Mouse (Mus musculus) hindbrain, embryonic 14.5 days (tissue): Measurements from ENCODE around the gene Anxa6. TPM values are rescaled to one million over a fixed set of nuclear protein-coding genes. Genes with fewer than 3 reads are reported as not detected.
A peak's percentile ranks its signal among the peaks of the same experiment; 100 is the strongest.

Experiments used
- ATAC-seq: fragments of 200-750 bp; cut with Nextera tagmentation; 2 replicates; pipeline ENCODE4 v1.8.0; 2017; ENCODE audit warnings: moderate number of reproducible peaks, mild to moderate bottlenecking, moderate TSS enrichment, moderate library complexity; ENCODE audit not compliant: low FRiP score
- DNase-seq: peaks from one replicate; pipeline ENCODE4 v3.0.0-alpha.2; 2015; ENCODE audit warnings: low spot score
- H3K27ac ChIP-seq: fragments of 300-500 bp; sonication (generic); 2 replicates; pipeline ENCODE4 v1.5.1; 2014; ENCODE audit warnings: mild to moderate bottlenecking, moderate library complexity
- H3K27me3 ChIP-seq: fragments of 300-500 bp; sonication (generic); 2 replicates; pipeline ENCODE4 v1.6.1; 2014; ENCODE audit warnings: mild to moderate bottlenecking, low read length, mixed read lengths; ENCODE audit not compliant: control insufficient read depth, insufficient read depth
- H3K36me3 ChIP-seq: fragments of 300-500 bp; sonication (generic); replicated peaks from 2 replicates; pipeline ENCODE4 v1.6.1; 2014; ENCODE audit not compliant: control insufficient read depth, insufficient read depth
- H3K4me1 ChIP-seq: fragments of 300-500 bp; sonication (generic); replicated peaks from 2 replicates; pipeline ENCODE4 v1.6.1; 2014; ENCODE audit warnings: antibody characterized with exemption, low read length, mixed read lengths; ENCODE audit not compliant: control insufficient read depth, insufficient read depth
- H3K4me2 ChIP-seq: fragments of 300-500 bp; sonication (generic); replicated peaks from 2 replicates; pipeline ENCODE4 v1.6.1; 2014; ENCODE audit warnings: mild to moderate bottlenecking, moderate library complexity
- H3K4me3 ChIP-seq: fragments of 300-500 bp; sonication (generic); replicated peaks from 2 replicates; pipeline ENCODE4 v1.5.1; 2014; ENCODE audit warnings: mild to moderate bottlenecking, low read length
- H3K9ac ChIP-seq: fragments of 300-500 bp; sonication (generic); 2 replicates; pipeline ENCODE4 v1.6.1; 2014
- H3K9me3 ChIP-seq: fragments of 300-500 bp; sonication (generic); 2 replicates; pipeline ENCODE4 v1.6.1; 2016; ENCODE audit warnings: low read length; ENCODE audit not compliant: control insufficient read depth
- WGBS: fragments of 180-500 bp; shearing (Covaris S2); extraction: QIAGEN DNeasy Blood & Tissue Kit; methylation state at CpG from one replicate; pipeline ENCODE4 v1.1.7; 2014; 5-methylcytosine and 5-hydroxymethylcytosine counted together
- polyA plus RNA-seq: library from polyadenylated mRNA; unstranded; fragments of >200 nt; fragmentation: Nextera tagmentation; extraction: Ambion mirVana; gene quantifications from 2 replicates; pipeline ENCODE4 v1.2.1, GENCODE M21; 2014

Gene Anxa6
- polyA plus RNA-seq, 1 experiment from 2014 or later, result 68.9 TPM

- no peak overlapping the region for H3K9ac ChIP-seq
- no peaks in the 10 kb centered on the region for H3K27me3 ChIP-seq
- H3K4me1 ChIP-seq, result peaks cover 46% of the 10 kb centered on the region
- peak overlapping the region; percentile 90 for H3K27ac ChIP-seq
- ATAC-seq (0 out of 2 replicates have a peak, but pooled peaks have one; percentile 12), DNase-seq (no peak)
- H3K9me3 ChIP-seq, result no peaks in the 10 kb centered on the region
- peak overlapping the region; percentile 3; the same call in 1 of the 2 replicates for H3K4me2 ChIP-seq
- no peak overlapping the region for H3K4me3 ChIP-seq
- 66% methylated on average over 5 of the region's 5 CpGs for WGBS
- no peaks in the 10 kb centered on the region for H3K36me3 ChIP-seq
Measured at GRCm38 (mm10) chr11:55022508-55022907, 10.7 kb downstream of the Anxa6 start.

- ATAC-seq, result no peak
- H3K27me3 ChIP-seq, result no peaks in the 10 kb centered on the region
- no peaks in the 10 kb centered on the region for H3K9me3 ChIP-seq
- H3K27ac ChIP-seq, result peak overlapping the region; percentile 90; the same call in 1 of the 2 replicates
- no peak overlapping the region for H3K9ac ChIP-seq
- WGBS, result 69% methylated on average over 6 of the region's 6 CpGs
- H3K4me3 ChIP-seq, result no peak overlapping the region
- no peak overlapping the region for H3K4me2 ChIP-seq
- DNase-seq, result no peak
- H3K36me3 ChIP-seq, result no peaks in the 10 kb centered on the region
- peaks cover 42% of the 10 kb centered on the region for H3K4me1 ChIP-seq
Measured at GRCm38 (mm10) chr11:55021859-55022258, 11.4 kb downstream of the Anxa6 start.

- H3K9me3 ChIP-seq, result no peaks in the 10 kb centered on the region
- no peak overlapping the region for H3K4me3 ChIP-seq
- no peak overlapping the region for H3K9ac ChIP-seq
- ATAC-seq (no peak), DNase-seq (no peak)
- no peaks in the 10 kb centered on the region for H3K36me3 ChIP-seq
- no peak overlapping the region for H3K4me2 ChIP-seq
- H3K27ac ChIP-seq, result 0 out of 2 replicates have a peak overlapping the region, but pooled peaks have one; percentile 90
- H3K27me3 ChIP-seq, result no peaks in the 10 kb centered on the region
- peaks cover 40% of the 10 kb centered on the region for H3K4me1 ChIP-seq
Measured at GRCm38 (mm10) chr11:55021458-55021857, 11.8 kb downstream of the Anxa6 start.

GRCm38 (mm10) chr11:55019711-55020110, 13.5 kb downstream of the Anxa6 start:
- Histone ChIP-seq H3K4me1 (peaks cover 42% of the 10 kb centered on the region), H3K27ac (no peak overlapping the region), H3K4me2 (no peak overlapping the region), H3K36me3 (no peaks in the 10 kb centered on the region), H3K4me3 (no peak overlapping the region), H3K27me3 (no peaks in the 10 kb centered on the region), H3K9me3 (no peaks in the 10 kb centered on the region), H3K9ac (no peak overlapping the region)
- no peak for DNase-seq
- ATAC-seq, result no peak
- 80% methylated on average over 2 of the region's 2 CpGs for WGBS

GRCm38 (mm10) chr11:55018034-55018433, 15.2 kb downstream of the Anxa6 start:
- DNase-seq (no peak), ATAC-seq (no peak)
- no peaks in the 10 kb centered on the region for H3K27me3 ChIP-seq
- H3K4me1 ChIP-seq, result peaks cover 26% of the 10 kb centered on the region
- no peak overlapping the region for H3K4me3 ChIP-seq
- H3K9ac ChIP-seq, result no peak overlapping the region
- 76% methylated on average over 6 of the region's 6 CpGs for WGBS
- no peaks in the 10 kb centered on the region for H3K9me3 ChIP-seq
- H3K27ac ChIP-seq, result no peak overlapping the region
- no peak overlapping the region for H3K4me2 ChIP-seq
- H3K36me3 ChIP-seq, result no peaks in the 10 kb centered on the region

- WGBS, result 73% methylated on average over 2 of the region's 2 CpGs
- no peaks in the 10 kb centered on the region for H3K36me3 ChIP-seq
- peaks cover 17% of the 10 kb centered on the region for H3K4me1 ChIP-seq
- DNase-seq (no peak), ATAC-seq (no peak)
- no peak overlapping the region for H3K9ac ChIP-seq
- no peak overlapping the region for H3K4me3 ChIP-seq
- H3K4me2 ChIP-seq, result no peak overlapping the region
- H3K27me3 ChIP-seq, result no peaks in the 10 kb centered on the region
- H3K27ac ChIP-seq, result no peak overlapping the region
- H3K9me3 ChIP-seq, result no peaks in the 10 kb centered on the region
Measured at GRCm38 (mm10) chr11:55017201-55017600, 16.0 kb downstream of the Anxa6 start.

GRCm38 (mm10) chr11:55016758-55017157, 16.5 kb downstream of the Anxa6 start:
- ATAC-seq, result no peak
- Histone ChIP-seq H3K27me3 (no peaks in the 10 kb centered on the region), H3K27ac (no peak overlapping the region), H3K4me1 (peaks cover 13% of the 10 kb centered on the region; the same call in 1 of the 2 replicates), H3K9ac (no peak overlapping the region), H3K4me3 (no peak overlapping the region), H3K9me3 (no peaks in the 10 kb centered on the region), H3K36me3 (no peaks in the 10 kb centered on the region), H3K4me2 (no peak overlapping the region)
- whole genome bisulfite sequencing, result 50% methylated on average over 1 of the region's 1 CpGs
- DNase-seq, result no peak

- no peak overlapping the region for H3K4me3 ChIP-seq
- H3K4me2 ChIP-seq, result no peak overlapping the region
- H3K9ac ChIP-seq, result no peak overlapping the region
- WGBS, result 66% methylated on average over 9 of the region's 9 CpGs
- H3K27ac ChIP-seq, result peak overlapping the region; percentile 75
- DNase-seq (peak; percentile 48), ATAC-seq (peak; percentile 61; the same call in 1 of the 2 replicates)
- H3K36me3 ChIP-seq, result peaks cover 6% of the 10 kb centered on the region
- peaks cover 12% of the 10 kb centered on the region; the same call in 1 of the 2 replicates for H3K4me1 ChIP-seq
- no peaks in the 10 kb centered on the region for H3K27me3 ChIP-seq
- no peaks in the 10 kb centered on the region for H3K9me3 ChIP-seq
Measured at GRCm38 (mm10) chr11:55015831-55016241, 17.4 kb downstream of the Anxa6 start.

- Histone ChIP-seq H3K4me3 (no peak overlapping the region), H3K4me2 (no peak overlapping the region), H3K9me3 (no peaks in the 10 kb centered on the region), H3K27me3 (no peaks in the 10 kb centered on the region), H3K9ac (no peak overlapping the region), H3K27ac (peak overlapping the region; percentile 75), H3K36me3 (peaks cover 12% of the 10 kb centered on the region), H3K4me1 (peaks cover 12% of the 10 kb centered on the region; the same call in 1 of the 2 replicates)
- DNase-seq (peak; percentile 47), ATAC-seq (peak; percentile 63; the same call in 1 of the 2 replicates)
- 52% methylated on average over 3 of the region's 3 CpGs for WGBS
Measured at GRCm38 (mm10) chr11:55015264-55015663, 18.0 kb downstream of the Anxa6 start.

- H3K9me3 ChIP-seq, result no peaks in the 10 kb centered on the region
- no peak overlapping the region for H3K9ac ChIP-seq
- H3K27ac ChIP-seq, result no peak overlapping the region
- no peak overlapping the region for H3K4me3 ChIP-seq
- no peak overlapping the region for H3K4me2 ChIP-seq
- no peaks in the 10 kb centered on the region for H3K27me3 ChIP-seq
- DNase-seq (no peak), ATAC-seq (no peak)
- peaks cover 20% of the 10 kb centered on the region for H3K36me3 ChIP-seq
- WGBS, result 82% methylated on average over 6 of the region's 6 CpGs
- peaks cover 12% of the 10 kb centered on the region; the same call in 1 of the 2 replicates for H3K4me1 ChIP-seq
Measured at GRCm38 (mm10) chr11:55013802-55014201, 19.4 kb downstream of the Anxa6 start.
